Mouse (Mus musculus) bone marrow macrophage, adult 2 months (primary cell): ENCODE measurements around the gene Trp53i13.

Source experiments
- CTCF ChIP-seq: IDR thresholded peaks from 2 replicates; pipeline ENCODE4 v1.5.1; 2012; ENCODE audit warnings: low read depth, mild to moderate bottlenecking, low read length, moderate library complexity
- POLR2A ChIP-seq: IDR thresholded peaks from 2 replicates; pipeline ENCODE4 v1.6.1; 2012; ENCODE audit warnings: mild to moderate bottlenecking, low read depth, low read length, borderline replicate concordance

GRCm38 (mm10) chr11:77492311-77492871 is 23.4 kb downstream of the Trp53i13 start:
- TF ChIP-seq CTCF, result no peak
- TF ChIP-seq POLR2A, result no peak
